Mouse (Mus musculus): ENCODE measurements around the gene Slc25a27. TPM values are rescaled to one million over a fixed set of nuclear protein-coding genes. Genes with fewer than 3 reads are reported as not detected.
A peak's percentile ranks its signal among the peaks of the same experiment; 100 is the strongest.

Slc25a27 gene
- polyA plus RNA-seq, 1 experiment from 2014 or later: 140 TPM

- Histone ChIP-seq H3K27me3 (replicated peaks) (no peaks in the 10 kb centered on the region), H3K36me3 (replicated peaks) (peaks cover 29% of the 10 kb centered on the region), H3K27ac (no peak overlapping the region), H3K4me3 (no peak overlapping the region), H3K9ac (no peak overlapping the region), H3K4me2 (no peak overlapping the region), H3K9me3 (no peaks in the 10 kb centered on the region), H3K4me1 (no peaks in the 10 kb centered on the region)
- no peak for ATAC-seq (replicated peaks)
- 92% methylated on average over 1 of the region's 1 CpGs for WGBS
These were observed 26.2 kb downstream of the Slc25a27 start for GRCm38 (mm10) chr17:43640825-43641224.

DNA sequence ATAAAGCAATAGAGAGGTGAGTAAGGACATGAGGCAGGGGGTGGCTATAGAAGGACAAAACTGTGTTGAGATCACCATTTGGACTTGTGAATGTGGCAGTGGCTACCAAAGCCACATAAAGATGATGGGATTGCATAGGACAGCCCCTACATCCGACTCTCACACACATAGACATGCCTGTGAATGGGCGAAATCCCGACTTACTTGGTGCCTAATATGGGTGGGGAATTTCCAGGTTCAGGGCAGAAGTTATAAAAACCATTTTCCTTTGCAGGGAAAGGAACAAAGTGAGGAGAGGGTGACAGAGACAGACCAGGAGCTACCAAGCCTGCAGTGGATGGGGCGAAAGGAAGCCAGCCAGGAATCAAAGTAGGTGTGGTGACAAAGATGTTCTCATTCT, 29.9 kb downstream of the Slc25a27 start:
- no peak overlapping the region for H3K9ac ChIP-seq
- ATAC-seq (replicated peaks): no peak
- H3K9me3 ChIP-seq: no peaks in the 10 kb centered on the region
- no peak overlapping the region for H3K27ac ChIP-seq
- no peak overlapping the region for H3K4me3 ChIP-seq
- 0 out of 2 replicates have a peak, but pooled peaks cover 8% of the 10 kb centered on the region for H3K36me3 ChIP-seq (replicated peaks)
- no peaks in the 10 kb centered on the region for H3K27me3 ChIP-seq (replicated peaks)
- no peak overlapping the region for H3K4me2 ChIP-seq
- 99% methylated on average over 4 of the region's 4 CpGs for WGBS
- no peaks in the 10 kb centered on the region for H3K4me1 ChIP-seq

DNA sequence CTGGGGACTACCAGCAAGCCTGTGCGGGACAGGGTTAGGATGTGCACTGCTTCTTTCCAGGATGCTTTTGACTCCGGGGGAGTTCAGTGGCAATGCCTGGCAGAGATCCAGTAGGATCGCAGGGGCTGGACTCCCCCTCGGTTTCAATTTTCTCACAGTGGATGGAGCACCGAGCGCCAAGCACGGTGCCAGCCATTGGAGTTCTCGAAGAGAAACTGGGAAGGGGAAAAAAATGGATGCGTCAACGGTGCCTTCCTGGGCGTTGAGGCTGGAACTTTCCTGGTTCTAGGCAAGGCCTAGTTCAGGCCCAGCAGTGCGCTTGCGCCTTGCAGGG, 36.6 kb downstream of the Slc25a27 start:
- ATAC-seq (replicated peaks): peak; percentile 2; the same call in 1 of the 2 replicates
- 47% methylated on average over 13 of the region's 13 CpGs for WGBS
- no peaks in the 10 kb centered on the region for H3K36me3 ChIP-seq (replicated peaks)

DNA sequence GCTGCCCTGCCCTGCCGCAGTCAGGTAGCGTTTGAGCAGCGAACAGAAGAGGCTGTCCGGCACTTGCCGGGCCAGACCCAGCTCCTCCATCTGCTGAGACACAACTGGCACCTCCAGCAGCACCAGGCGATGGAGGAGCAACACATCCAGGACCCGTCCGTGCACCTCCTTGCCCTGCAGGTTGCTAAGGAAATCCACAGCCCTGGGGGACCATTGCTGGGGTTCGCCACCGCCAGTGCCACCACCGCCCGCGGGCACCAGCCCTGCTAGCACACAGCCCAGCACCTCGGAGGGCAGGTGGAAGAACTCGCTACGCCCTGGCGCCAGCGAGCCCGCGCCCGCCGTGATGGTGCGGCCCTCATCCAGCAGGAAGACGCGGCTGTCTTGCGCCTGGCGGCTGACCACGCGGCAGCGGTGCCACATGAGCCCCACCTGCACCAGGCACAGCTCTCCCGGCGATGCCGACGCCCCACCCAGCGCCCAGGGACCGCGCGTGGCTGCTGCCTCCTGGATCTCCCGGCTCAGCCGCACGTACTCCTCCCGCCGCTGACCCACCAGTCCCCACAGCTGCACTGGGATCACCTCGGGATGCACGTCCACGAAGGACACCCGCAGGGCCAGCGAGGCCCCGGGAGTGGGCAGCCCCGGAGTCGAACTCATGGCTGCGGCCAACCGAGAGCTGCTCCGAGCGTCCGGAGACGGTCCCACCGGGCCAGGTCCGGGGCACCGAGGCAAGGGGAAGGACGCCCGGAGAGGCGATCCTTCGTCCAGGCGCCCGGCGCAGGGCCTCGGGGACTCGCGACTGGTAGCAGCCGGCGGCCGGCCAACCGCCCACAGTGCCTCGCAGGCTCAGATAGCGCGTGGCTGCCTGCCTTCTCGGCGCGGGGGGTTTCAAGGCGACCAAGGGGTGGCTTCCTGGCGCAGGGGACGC, 37.3 kb downstream of the Slc25a27 start, which contains the start of gene Tdrd6:
Tdrd6 (minus strand) TSS at position 804 of the 931 bp plus-strand sequence.
- Histone ChIP-seq H3K27ac (no peak within 1 kb of the TSS), H3K9me3 (no peaks in the 10 kb centered on the region), H3K4me2 (peak within 1 kb of the TSS; percentile 77), H3K36me3 (replicated peaks) (no peaks in the 10 kb centered on the region), H3K9ac (peak within 1 kb of the TSS; percentile 43), H3K27me3 (replicated peaks) (peaks cover 29% of the 10 kb centered on the region), H3K4me1 (peaks cover 15% of the 10 kb centered on the region), H3K4me3 (peak within 1 kb of the TSS; percentile 44)
- WGBS: 3% methylated on average over 83 of the region's 83 CpGs
- peak; percentile 84 for ATAC-seq (replicated peaks)

More for the DNA sequence above, 36.6 kb downstream of the Slc25a27 start:
- Histone ChIP-seq H3K4me1 (peaks cover 15% of the 10 kb centered on the region), H3K9me3 (no peaks in the 10 kb centered on the region), H3K27ac (no peak overlapping the region), H3K9ac (no peak overlapping the region), H3K27me3 (replicated peaks) (peaks cover 29% of the 10 kb centered on the region), H3K4me3 (peak overlapping the region; percentile 44), H3K4me2 (peak overlapping the region; percentile 77)

GRCm38 (mm10) chr17:43629026-43629495, 38.0 kb downstream of the Slc25a27 start:
- WGBS: 17% methylated on average over 24 of the region's 24 CpGs

GRCm38 (mm10) chr17:43628246-43628645, 38.8 kb downstream of the Slc25a27 start:
- no peak overlapping the region for H3K4me2 ChIP-seq
- H3K4me3 ChIP-seq: no peak overlapping the region
- no peaks in the 10 kb centered on the region for H3K9me3 ChIP-seq
- H3K9ac ChIP-seq: no peak overlapping the region
- no peak overlapping the region for H3K27ac ChIP-seq
- no peaks in the 10 kb centered on the region for H3K36me3 ChIP-seq (replicated peaks)
- ATAC-seq (replicated peaks): no peak
- H3K4me1 ChIP-seq: peaks cover 15% of the 10 kb centered on the region
- H3K27me3 ChIP-seq (replicated peaks): peaks cover 29% of the 10 kb centered on the region
- 92% methylated on average over 10 of the region's 10 CpGs for WGBS

More at GRCm38 (mm10) chr17:43629026-43629495, 38.0 kb downstream of the Slc25a27 start:
- peaks cover 15% of the 10 kb centered on the region for H3K4me1 ChIP-seq
- H3K4me3 ChIP-seq: peak overlapping the region; percentile 44
- peak; percentile 59 for ATAC-seq (replicated peaks)
- H3K36me3 ChIP-seq (replicated peaks): no peaks in the 10 kb centered on the region
- H3K27ac ChIP-seq: no peak overlapping the region
- peak overlapping the region; percentile 77 for H3K4me2 ChIP-seq
- H3K27me3 ChIP-seq (replicated peaks): peaks cover 29% of the 10 kb centered on the region
- H3K9ac ChIP-seq: peak overlapping the region; percentile 43
- H3K9me3 ChIP-seq: no peaks in the 10 kb centered on the region

DNA sequence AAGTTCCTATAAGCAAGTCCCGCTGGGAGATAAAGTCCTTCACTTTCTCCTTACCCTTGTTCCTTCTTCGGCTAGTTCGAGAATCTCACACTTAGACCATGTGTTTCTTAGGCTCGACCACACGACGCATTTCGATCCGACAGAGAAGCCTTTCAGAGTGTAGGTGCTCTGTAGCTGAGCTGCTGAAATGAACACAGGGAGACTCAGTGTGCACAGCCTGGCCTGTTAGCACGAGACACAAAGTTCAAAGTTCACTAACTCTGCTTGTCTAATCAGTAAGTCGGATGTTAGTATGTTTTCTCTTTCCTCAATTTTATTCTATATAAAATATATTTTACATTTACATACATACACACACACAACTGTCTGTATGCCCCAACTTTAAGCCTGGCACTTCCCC, 44.9 kb downstream of the Slc25a27 start:
- 91% methylated on average over 10 of the region's 10 CpGs for WGBS

DNA sequence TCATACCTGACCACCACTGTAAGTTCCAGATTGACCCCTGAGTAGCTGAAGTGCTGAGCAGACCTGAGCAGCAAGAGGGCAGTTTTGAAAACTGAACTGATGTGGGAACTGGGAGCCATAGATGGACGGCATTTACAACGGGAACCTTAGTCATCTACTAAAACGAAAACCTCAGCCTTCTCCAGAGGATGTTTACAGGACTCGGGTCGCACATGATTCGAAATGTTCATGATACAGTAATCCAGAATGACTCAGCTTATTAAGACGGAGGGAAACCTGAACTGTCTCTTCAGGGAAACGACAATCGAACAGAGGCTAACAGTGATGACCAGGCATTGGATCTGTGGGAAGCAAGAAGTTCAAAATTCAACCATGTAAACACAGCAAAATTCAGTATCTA, 47.9 kb downstream of the Slc25a27 start:
- ATAC-seq (replicated peaks): no peak
- Histone ChIP-seq H3K27me3 (replicated peaks) (no peaks in the 10 kb centered on the region), H3K36me3 (replicated peaks) (no peaks in the 10 kb centered on the region), H3K4me2 (no peak overlapping the region), H3K4me1 (no peaks in the 10 kb centered on the region), H3K9me3 (no peaks in the 10 kb centered on the region), H3K4me3 (no peak overlapping the region), H3K9ac (no peak overlapping the region), H3K27ac (no peak overlapping the region)
- WGBS: 94% methylated on average over 9 of the region's 9 CpGs

More for the DNA sequence above, 44.9 kb downstream of the Slc25a27 start:
- H3K4me3 ChIP-seq: no peak overlapping the region
- no peaks in the 10 kb centered on the region for H3K36me3 ChIP-seq (replicated peaks)
- no peak overlapping the region for H3K4me2 ChIP-seq
- no peaks in the 10 kb centered on the region for H3K27me3 ChIP-seq (replicated peaks)
- no peaks in the 10 kb centered on the region for H3K9me3 ChIP-seq
- H3K4me1 ChIP-seq: no peaks in the 10 kb centered on the region
- H3K27ac ChIP-seq: no peak overlapping the region
- no peak overlapping the region for H3K9ac ChIP-seq
- ATAC-seq (replicated peaks): no peak

- no peaks in the 10 kb centered on the region for H3K4me1 ChIP-seq
- WGBS: 51% methylated on average over 3 of the region's 3 CpGs
- no peaks in the 10 kb centered on the region for H3K27me3 ChIP-seq (replicated peaks)
- H3K27ac ChIP-seq: no peak overlapping the region
- no peak overlapping the region for H3K9ac ChIP-seq
- H3K9me3 ChIP-seq: no peaks in the 10 kb centered on the region
- H3K36me3 ChIP-seq (replicated peaks): no peaks in the 10 kb centered on the region
- H3K4me3 ChIP-seq: no peak overlapping the region
- no peak overlapping the region for H3K4me2 ChIP-seq
- no peak for ATAC-seq (replicated peaks)
These were observed 54.8 kb downstream of the Slc25a27 start for GRCm38 (mm10) chr17:43612221-43612620.

GRCm38 (mm10) chr17:43611586-43611985, 55.4 kb downstream of the Slc25a27 start:
- Histone ChIP-seq H3K9ac (no peak overlapping the region), H3K9me3 (no peaks in the 10 kb centered on the region), H3K4me2 (no peak overlapping the region), H3K4me1 (no peaks in the 10 kb centered on the region), H3K36me3 (replicated peaks) (no peaks in the 10 kb centered on the region), H3K4me3 (no peak overlapping the region), H3K27me3 (replicated peaks) (no peaks in the 10 kb centered on the region), H3K27ac (no peak overlapping the region)
- peak; percentile 82 for ATAC-seq (replicated peaks)
- 18% methylated on average over 7 of the region's 7 CpGs for WGBS

- Histone ChIP-seq H3K27ac (no peak overlapping the region), H3K9me3 (no peaks in the 10 kb centered on the region), H3K4me1 (no peaks in the 10 kb centered on the region), H3K9ac (no peak overlapping the region), H3K36me3 (replicated peaks) (no peaks in the 10 kb centered on the region), H3K4me2 (no peak overlapping the region), H3K4me3 (no peak overlapping the region), H3K27me3 (replicated peaks) (no peaks in the 10 kb centered on the region)
- 12% methylated on average over 3 of the region's 3 CpGs for WGBS
- ATAC-seq (replicated peaks): 0 out of 2 replicates have a peak, but pooled peaks have one; percentile 31
These were observed 60.3 kb downstream of the Slc25a27 start for GRCm38 (mm10) chr17:43606704-43607103.

GRCm38 (mm10) chr17:43598706-43599105, 68.3 kb downstream of the Slc25a27 start:
- no peaks in the 10 kb centered on the region for H3K4me1 ChIP-seq
- no peak overlapping the region for H3K27ac ChIP-seq
- ATAC-seq (replicated peaks): no peak
- WGBS: 70% methylated on average over 4 of the region's 4 CpGs
- H3K4me3 ChIP-seq: no peak overlapping the region
- H3K27me3 ChIP-seq (replicated peaks): no peaks in the 10 kb centered on the region
- no peaks in the 10 kb centered on the region for H3K36me3 ChIP-seq (replicated peaks)
- H3K9me3 ChIP-seq: no peaks in the 10 kb centered on the region
- no peak overlapping the region for H3K4me2 ChIP-seq
- no peak overlapping the region for H3K9ac ChIP-seq
